Mouse (Mus musculus): Measurements from ENCODE around the gene Cfdp1. TPM values are rescaled to one million over a fixed set of nuclear protein-coding genes. Genes with fewer than 3 reads are reported as not detected.

Gene Cfdp1
- total RNA-seq, 2 experiments from 2014 or later = 147 to 176 TPM

DNA sequence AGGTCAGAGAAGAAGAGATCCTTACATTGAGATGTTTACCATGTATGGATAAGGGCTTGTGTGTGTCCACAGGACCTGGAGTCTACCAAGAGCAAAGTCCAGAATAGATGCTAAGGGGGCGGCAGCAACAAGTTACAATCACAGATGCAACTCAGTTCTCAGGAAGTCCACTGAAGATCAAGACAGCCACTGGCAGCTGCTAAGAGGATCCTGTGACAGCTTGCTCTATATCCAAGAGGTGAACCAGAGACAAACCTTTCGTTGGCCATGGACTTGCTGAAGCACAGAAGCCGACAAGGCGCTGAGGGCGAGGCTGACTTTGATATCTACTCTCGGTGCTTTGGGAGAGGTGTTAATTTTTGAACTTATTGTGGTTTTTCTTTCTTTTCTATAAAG lies 82.5 kb downstream of the Cfdp1 start:
- no peak for ATAC-seq (replicated peaks; ENCODE audit: poor library complexity)

DNA sequence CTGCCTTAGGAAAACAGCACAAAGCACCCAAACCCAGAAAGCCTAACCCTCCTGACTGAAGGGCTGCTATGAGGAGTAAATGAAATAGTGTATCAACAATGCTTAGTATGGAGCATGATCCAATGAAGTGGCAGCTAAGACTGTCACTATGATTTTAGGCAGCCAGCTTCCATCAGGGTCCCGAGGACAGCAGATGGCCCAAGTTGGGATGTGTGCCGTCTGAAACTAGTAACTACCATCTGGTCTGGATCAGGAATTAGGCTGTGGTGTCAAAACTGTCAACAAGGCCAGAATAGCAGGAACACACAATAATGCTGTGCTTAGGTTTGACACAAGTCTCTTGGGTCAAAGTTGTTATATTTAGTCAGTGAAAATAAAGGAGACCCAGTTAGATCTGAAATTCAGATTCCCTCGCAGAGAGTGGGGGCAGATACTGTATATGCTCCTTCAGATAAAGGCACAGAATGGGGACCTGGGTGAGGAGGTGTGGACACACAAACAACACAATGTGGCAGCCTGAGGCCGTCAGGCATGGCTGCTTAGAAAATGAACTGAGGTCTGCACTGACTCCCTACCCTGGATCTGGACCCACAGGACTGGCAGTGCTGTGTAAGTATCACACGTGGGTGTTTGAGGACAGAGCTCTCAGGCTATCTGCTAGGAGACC lies 83.0 kb downstream of the Cfdp1 start:
- ATAC-seq (replicated peaks; ENCODE audit: poor library complexity) = no peak

DNA sequence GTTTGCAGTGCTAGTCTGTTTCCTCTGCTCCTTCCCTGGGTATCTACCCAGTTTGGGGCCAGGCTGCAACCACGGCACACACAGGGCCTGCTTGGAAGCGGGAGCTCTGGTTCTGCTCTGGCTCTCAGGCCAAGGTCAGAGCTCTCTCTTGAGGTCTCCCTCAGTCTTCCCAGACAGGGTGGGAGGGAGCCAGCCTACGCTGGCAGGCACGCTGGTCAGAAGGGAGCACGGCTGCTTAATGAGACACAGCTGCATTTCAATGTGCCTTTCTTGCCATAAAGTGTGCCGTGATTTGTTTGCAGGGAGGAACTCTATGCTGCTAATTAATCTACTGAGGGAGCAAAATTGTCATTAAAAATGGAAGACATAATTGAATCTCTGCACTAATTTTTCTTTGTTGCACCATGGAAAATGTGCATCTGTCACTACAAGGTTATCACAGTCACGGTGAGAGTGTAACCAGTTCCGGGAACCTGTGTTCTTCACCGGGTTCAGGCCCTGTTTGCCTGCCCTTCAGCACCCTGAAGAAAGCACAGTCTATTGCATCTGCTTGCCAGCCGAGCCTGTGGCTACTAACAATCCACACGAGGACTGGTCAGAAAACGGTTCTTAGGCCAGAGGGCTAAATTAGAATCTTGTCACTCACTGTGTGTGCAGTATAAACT lies 84.2 kb downstream of the Cfdp1 start:
- no peak for ATAC-seq (replicated peaks; ENCODE audit: poor library complexity)

DNA sequence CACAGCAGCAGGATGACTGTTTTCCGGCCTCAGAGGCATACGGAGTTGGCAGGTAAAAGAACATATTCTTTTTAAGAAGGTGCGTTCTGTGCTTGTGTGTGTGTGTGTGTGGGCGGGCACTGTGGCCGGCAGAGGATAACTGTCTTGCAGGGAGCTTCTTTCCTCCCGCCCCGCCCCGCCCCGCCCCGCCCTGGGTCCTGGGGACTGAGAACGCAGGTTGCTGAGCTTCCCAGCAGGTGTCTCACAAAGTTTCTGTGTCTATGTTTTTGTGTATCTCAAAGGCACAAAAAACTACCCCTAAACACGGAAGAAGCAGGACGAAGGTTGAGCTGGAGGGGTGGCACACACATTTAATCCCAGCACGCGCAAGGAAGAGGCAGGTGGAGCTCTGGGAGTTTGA lies 84.8 kb downstream of the Cfdp1 start:
- no peak for ATAC-seq (replicated peaks; ENCODE audit: poor library complexity)

DNA sequence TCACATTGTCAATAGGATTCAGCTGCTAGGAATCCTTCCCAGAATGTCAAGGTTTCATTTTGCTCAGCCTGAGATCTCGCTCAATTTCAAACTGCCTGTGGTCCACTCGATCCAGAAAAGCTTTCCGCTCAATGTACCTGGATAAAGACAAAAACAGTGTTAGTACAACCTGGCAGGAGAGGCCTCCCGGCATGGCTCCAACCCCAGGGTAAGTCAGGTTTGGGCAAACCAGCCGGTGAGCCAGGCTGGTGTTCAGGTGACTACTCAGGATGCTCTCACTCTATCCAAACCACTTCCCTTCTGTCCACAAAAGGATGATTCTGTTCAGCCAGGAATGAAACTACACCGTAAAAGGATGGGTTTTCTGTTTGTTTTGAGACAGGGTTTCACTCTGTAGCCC lies 85.4 kb downstream of the Cfdp1 start:
- no peak for ATAC-seq (replicated peaks; ENCODE audit: poor library complexity)

DNA sequence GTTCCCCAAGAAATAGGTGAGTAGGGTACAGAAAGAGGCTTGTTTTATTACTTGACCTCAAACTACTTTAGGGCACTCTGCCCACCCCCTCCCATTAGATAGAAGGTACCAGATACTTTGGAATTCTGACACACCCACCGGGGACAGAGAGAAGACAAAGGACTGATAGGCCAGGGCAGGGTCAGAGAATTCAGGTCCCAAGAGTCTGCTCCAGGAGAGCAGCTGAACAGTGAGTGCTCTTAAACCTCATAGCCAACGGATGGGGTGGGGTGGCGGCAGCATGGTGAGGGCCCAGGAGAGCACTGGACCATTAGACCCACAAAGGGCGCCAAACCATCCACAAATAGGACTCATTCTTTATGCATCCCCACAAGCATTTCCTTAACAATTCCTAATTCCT lies 88.5 kb downstream of the Cfdp1 start:
- ATAC-seq (replicated peaks; ENCODE audit: poor library complexity) = no peak

DNA sequence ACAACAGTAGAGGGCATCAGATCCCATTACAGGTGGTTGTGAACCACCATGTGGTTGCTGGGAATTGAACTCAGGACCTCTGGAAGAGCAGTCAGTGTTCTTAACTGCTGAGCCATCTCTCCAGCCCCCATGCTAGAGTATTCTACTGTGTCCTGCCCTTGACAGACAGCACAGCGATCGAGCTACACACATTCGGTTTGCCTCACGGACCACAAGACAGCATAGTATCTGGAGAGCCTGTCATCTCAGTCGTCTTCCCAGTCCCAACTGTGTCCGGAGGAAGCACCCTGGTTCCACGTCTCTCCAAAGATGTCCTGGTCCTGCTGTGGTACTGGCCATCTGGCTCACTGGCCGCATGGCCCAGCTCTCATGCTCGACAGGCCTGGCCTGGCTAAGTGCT lies 89.0 kb downstream of the Cfdp1 start:
- no peak for ATAC-seq (replicated peaks; ENCODE audit: poor library complexity)

DNA sequence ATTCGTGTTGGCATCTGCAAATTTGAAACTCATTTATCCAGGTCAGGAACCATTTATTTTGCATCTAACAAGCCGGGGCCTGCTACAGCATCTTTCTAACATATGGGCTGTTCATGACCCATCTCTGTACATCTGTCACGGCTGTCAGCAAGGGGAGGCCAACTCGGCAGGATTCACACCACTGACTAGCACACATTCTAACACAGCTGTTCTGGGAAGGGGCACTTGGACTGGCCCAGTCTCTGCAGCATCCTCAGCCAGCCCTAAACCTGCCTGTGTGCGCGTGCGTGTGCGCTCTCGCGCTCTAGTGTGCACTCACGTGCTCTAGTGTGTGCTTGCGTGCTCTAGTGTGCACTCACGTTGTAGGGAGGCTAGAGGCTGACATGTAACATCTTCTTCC lies 93.4 kb downstream of the Cfdp1 start:
- no peak for ATAC-seq (replicated peaks; ENCODE audit: poor library complexity)

DNA sequence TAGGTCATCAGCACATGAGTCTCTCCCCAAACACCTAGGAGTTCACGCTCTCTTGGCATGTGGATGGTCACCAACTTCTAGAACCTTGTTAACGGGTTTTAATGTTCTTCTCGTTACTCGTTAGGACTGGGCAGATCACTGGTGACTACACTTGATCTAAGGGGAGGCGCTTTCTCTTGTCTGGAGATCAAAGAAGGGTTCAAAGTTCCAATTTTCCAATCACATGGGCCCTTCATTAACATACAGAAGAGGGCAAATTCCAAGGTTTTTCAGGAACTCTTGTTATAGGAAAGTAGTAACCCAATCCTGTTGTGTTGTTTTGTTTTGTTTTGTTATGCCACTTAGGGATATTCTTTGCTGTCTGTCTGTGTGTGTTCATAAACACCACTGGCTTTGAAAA lies 95.3 kb downstream of the Cfdp1 start:
- no peak for ATAC-seq (replicated peaks; ENCODE audit: poor library complexity)

DNA sequence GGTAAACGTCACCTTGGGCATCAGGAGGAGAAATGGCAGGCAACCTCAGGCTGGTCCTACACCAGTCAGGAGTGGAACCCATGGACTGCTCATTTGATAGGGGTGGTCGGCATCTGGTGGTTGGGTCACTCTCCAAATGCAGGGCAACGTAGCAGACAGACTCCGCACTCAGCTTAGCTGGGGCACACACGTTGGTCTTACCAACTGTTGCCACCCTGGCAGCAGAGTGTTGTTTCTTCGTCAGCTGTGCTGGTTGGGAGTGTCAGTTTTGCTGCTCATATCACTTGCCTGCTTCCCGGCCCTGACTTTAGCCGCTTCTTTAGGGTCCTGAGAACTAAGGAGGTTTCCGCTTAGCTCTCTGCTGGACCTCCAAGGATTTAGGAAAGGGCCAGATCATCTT lies 96.5 kb downstream of the Cfdp1 start:
- ATAC-seq (replicated peaks; ENCODE audit: poor library complexity) = no peak

DNA sequence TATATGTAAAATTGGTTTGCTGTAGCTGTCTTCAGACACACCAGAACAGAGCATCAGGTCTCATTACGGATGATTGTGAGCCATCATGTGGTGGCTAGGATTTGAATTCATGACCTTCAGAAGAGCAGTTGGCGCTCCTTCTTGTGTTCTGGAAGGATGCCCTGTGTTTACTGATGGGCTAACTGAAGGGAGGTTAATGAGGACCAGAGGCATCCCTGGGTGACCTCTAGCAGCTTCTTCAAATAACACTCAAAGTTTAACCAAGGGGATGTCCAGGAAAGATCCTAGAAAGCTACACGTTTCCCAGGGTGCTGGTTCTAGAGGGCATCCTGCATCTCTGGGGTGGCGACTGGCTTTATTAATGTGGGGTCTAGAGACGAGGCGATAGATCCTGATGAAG lies 99.4 kb downstream of the Cfdp1 start:
- ATAC-seq (replicated peaks; ENCODE audit: poor library complexity) = no peak

DNA sequence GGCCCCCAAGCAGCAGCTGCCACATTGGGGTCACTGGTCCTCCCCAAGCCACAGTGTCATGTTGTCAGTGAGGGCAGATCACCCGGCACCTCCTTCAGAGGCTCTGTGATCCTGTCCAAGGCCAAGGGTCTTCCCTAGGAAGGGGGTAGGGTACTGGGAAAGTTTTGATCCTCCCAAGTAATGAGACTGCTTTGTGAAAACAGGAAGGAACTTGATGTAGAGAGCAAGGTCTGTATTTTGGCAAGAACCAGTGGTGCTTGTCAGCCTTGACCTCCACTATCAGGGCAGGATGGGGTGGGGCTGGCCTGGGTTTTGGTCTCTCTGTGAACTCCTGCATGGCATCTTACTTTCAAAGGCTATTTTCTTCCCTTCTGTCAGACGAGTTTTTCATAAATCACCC lies 100.0 kb downstream of the Cfdp1 start:
- ATAC-seq (replicated peaks; ENCODE audit: poor library complexity) = no peak

DNA sequence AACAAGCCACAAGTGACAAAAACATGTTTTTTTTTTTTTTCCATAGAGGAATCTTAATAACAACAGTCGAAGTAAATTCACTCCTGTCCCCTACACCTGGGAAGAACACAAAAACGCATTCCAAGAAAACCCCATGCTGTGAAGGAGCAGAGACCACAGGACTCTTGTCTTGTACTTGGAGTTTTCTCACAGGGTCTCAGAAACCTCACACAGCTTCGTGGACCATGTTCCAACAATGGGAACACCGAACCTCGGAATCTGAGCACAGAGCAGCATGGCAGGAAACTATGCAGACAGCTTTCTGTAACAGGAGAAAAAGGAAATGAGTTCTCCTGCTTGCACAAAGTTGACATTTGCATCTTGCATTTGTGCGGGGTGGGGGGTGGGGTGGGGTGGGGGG lies 105.3 kb downstream of the Cfdp1 start:
- no peak for ATAC-seq (replicated peaks; ENCODE audit: poor library complexity)

DNA sequence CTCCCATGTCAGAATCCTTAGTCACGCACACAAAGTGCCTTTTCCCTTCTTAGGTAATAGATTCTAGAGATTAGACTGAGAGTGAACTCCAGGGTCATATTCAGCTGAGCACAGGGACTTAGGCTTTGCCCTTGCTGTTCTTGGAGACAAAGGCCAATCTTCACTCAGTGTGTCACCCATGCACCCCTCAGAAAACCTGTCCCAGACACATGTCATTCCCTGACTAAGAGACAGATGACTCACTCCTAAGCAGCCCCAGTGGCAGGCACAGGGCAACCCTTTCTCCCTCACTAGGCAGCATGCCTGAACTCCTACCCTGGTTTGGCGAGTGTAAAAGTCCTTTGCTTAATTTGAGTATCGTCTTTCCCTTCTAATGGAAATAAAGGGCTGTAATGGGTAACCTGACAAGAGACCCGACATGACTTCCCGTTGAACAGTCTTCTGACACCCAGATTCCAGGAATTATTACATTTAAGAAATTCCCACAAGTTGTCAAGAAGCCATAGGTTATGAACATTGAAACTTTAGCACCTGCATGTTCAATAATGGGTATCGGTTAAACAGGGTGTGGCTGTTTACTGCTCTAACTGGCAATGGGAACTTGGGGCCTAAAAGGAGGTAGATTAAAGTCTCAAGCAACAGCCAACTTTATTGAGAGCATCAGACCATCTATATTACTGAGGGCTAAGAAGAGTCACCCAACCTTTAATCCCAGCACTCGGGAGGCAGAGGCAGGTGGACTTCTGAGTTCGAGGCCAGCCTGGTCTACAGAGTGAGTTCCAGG lies 106.0 kb downstream of the Cfdp1 start:
- no peak for ATAC-seq (replicated peaks; ENCODE audit: poor library complexity)

DNA sequence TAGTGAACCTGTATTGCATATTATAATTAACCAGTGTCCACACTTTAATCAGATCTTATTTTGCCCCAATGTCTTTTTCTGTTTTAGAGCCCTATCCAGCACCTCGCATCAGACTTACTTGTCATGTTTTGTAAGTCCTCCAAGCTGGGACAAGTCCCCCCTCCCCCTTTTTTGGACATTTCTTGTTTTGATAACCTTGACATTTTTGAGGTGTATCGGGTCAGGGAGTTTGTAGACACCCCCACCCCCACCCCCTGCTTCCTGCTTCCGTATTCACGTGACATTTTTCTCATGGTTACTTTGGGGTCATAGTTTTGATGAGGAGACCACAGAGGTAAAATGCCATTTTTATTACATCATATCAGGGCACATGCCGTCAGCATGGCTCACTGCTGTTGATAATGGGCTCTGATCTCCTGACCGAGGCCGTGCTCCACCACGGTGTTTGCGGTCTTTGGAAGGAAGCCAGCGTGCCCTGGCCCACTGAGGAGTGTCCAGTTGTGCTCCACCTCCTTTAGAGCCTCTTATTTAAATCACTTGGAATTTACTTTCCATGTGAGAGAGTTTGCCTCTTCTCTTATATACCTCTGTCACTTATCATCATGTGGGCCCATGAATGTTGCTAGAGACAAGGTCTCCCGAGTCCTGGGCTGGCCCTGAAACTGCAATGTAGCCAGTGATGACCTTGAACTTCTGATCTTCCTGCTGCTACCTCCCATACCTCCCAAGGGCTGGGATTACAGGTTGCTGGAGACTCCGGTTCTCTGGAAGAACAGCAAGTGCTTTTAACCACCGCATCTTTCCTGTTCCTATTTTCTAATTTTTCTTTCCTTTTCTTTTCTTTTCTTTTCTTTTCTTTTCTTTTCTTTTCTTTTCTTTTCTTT lies 107.3 kb downstream of the Cfdp1 start:
- ATAC-seq (replicated peaks; ENCODE audit: poor library complexity) = no peak

DNA sequence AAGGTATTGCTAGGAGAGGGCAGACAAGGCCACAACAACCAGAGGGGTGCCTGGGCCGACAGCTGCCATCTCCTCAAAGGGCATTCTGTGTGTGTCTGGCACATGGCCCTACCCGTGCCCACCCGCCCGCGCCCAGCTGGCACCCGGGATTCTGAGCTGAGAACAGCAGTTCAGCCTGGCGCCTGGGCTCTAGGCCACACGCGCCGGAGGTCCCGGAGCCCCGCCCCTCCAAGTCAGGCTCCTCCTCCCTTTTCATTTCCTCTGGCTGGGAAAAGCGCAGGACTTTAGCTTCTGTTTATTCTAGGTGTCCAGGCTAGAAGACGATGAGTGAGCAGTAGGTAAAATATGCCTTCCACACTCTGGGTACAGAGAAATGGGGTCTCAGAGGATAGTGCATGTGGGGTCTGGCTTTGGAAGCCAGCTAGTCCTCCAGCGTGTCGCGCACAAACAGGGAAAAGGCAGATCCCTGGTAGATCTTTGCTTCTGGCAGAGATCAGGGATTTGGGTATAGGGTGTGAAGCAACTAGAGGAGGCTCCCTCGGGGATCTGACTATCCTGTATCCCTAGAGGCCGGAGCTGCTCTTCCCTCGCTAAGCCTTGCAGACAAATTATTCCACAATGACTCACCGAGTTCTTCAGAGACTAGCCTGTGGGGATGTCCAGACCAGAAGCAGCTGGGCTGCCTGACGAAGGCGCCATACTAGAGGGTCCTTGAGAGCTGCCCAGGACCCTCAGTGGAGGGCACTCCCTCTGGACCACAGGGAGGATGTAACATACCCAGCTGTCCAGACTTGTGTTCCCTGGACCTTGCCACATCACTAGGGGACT lies 108.3 kb downstream of the Cfdp1 start:
- peak; percentile 56 for ATAC-seq (replicated peaks; ENCODE audit: poor library complexity)

DNA sequence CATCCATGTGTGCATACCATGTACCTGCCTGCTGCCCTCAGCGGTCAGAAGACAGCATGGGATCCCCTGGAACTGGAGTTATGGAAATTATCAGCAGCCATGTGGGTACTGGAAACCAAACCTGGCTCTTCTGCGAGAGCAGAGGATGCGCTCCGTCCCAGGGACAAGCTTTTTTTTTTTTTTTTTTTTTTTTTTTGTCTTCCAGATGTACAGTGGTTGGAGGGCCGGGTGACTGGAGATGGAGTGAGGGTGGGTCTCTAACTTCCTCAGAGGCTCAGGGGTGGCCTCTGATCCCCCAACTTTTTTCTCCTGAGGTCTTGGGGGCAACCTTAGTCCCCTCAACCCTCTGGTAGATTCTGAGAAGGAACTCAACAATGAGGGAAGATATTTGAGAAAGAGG lies 109.0 kb downstream of the Cfdp1 start:
- no peak for ATAC-seq (replicated peaks; ENCODE audit: poor library complexity)

DNA sequence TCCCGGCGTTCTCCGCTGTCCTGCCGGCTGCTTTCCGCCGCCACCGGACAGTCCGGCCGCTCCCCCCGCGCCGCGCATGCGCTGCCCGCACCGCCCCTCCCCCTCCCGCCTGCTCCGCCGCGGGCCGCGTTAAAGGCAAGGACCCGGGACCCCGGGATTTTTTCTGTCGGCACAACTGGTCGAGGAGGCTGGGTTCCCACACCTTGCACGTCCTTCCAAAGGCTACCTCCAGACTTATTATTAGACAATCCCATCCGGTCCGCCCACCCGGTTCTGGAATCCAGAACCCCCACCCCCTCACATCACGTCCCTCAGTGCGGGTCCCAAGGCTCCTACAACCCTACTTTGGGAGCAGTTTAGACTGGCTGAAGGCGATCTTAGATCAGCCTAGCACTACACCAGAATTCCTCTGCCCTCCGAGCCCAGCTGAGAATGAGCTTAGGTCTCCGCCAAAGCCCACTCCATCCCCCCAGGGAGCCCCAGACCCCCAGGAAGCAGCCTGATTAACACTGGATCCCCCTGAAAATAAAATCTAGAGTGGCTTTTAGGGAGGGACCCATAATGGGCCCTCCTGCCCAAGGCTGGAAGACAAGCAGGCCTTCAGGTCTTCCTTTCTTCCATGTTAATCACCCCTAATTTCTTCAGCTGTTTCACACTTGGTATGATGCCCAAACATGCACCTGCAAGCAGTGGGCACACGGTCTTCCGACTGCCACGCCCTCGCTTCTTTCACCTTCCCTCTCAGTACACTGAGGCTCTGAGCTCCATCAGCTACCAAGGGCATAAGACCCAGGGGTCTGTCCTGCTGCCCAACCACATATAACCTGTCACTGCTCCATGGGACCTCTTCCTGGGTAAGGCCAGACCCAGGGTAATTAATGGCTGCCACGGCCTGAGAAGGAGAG lies 110.0 kb downstream of the Cfdp1 start, which contains the start of gene Bcar1:
TSS of gene Bcar1 (minus strand) at position 18 of the 905 bp plus-strand sequence.
- ATAC-seq (replicated peaks; ENCODE audit: poor library complexity) = no peak

DNA sequence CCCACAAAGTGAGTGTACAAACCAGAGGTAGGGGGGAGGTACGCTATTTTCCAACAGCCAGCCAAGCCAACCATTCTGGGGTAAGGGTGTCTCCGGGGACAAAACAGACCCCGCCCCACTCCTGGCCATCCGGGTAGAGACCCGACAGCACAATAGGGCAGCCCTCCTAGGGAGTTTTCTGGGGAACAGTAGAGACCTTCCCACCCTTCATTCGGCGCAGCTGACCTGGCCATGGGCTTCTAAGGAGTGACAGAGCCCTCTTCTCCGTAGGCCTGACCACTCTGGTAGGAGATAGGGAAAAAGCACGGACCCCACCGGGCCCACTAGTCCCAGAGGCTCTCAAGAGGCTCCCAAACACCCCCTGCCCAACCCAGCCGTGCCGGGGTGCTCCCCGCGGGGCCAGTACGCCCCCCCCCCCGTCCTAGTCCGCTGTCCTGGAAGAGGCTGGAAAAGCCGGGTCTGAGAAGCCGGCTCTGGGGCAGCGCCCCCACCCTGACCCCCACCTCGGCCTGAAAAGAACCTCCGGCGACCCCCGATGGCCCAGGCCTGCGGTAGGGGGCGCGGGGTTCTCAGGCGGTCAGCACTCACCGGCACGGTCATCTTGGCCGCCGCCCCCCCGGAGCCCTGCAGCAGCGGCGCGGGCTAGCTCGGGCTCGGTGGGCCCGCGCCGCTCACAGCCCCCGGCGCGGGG lies 110.8 kb downstream of the Cfdp1 start:
- ATAC-seq (replicated peaks; ENCODE audit: poor library complexity) = no peak

Data from megakaryocyte progenitor cell, adult 5-6 weeks (primary cell).